Mouse (Mus musculus) limb, embryonic 14.5 days (tissue): ENCODE measurements around the gene Bscl2. TPM values are rescaled to one million over a fixed set of nuclear protein-coding genes. Genes with fewer than 3 reads are reported as not detected.

Experiments used
- ATAC-seq: fragments of 200-750 bp; cut with Nextera tagmentation; 2 replicates; pipeline ENCODE4 v1.8.0; 2017; ENCODE audit warnings: low read depth, moderate number of reproducible peaks, moderate TSS enrichment; ENCODE audit not compliant: low FRiP score
- DNase-seq: peaks from one replicate; pipeline ENCODE4 v3.0.0-alpha.2; 2015; ENCODE audit warnings: low spot score
- H3K27ac ChIP-seq: fragments of 300-500 bp; sonication (generic); replicated peaks from 2 replicates; pipeline ENCODE4 v1.5.1; 2014; ENCODE audit warnings: low read depth, mild to moderate bottlenecking, low read length, moderate library complexity, mixed read lengths
- H3K27me3 ChIP-seq: fragments of 300-500 bp; sonication (generic); 2 replicates; pipeline ENCODE4 v1.6.1; 2014; ENCODE audit warnings: low read length, mixed read lengths; ENCODE audit not compliant: control insufficient read depth, insufficient read depth
- H3K36me3 ChIP-seq: fragments of 300-500 bp; sonication (generic); 2 replicates; pipeline ENCODE4 v1.6.1; 2014; ENCODE audit warnings: mild to moderate bottlenecking, low read length, moderate library complexity, mixed read lengths; ENCODE audit not compliant: control insufficient read depth, insufficient read depth
- H3K4me1 ChIP-seq: fragments of 300-500 bp; sonication (generic); 2 replicates; pipeline ENCODE4 v1.6.1; 2014; ENCODE audit warnings: antibody characterized with exemption, low read length, mixed read lengths; ENCODE audit not compliant: control insufficient read depth, insufficient read depth
- H3K4me2 ChIP-seq: fragments of 300-500 bp; sonication (generic); replicated peaks from 2 replicates; pipeline ENCODE4 v1.6.1; 2014; ENCODE audit warnings: low read depth, mild to moderate bottlenecking, low read length, moderate library complexity; ENCODE audit not compliant: severe bottlenecking
- H3K4me3 ChIP-seq: fragments of 300-500 bp; sonication (generic); replicated peaks from 2 replicates; pipeline ENCODE4 v1.5.1; 2014; ENCODE audit warnings: low read length
- H3K9ac ChIP-seq: fragments of 300-500 bp; sonication (generic); 2 replicates; pipeline ENCODE4 v1.6.1; 2014; ENCODE audit warnings: mild to moderate bottlenecking, low read depth, low read length, moderate library complexity; ENCODE audit not compliant: severe bottlenecking
- H3K9me3 ChIP-seq: fragments of 300-500 bp; sonication (generic); 2 replicates; pipeline ENCODE4 v1.6.1; 2016; ENCODE audit warnings: low read length; ENCODE audit not compliant: control insufficient read depth
- POLR2A ChIP-seq: fragments of 200-500 bp; IDR thresholded peaks from 2 replicates; pipeline ENCODE4 v1.8.0; 2012; ENCODE audit warnings: inconsistent platforms, mild to moderate bottlenecking, moderate library complexity, borderline replicate concordance; ENCODE audit not compliant: insufficient read depth, insufficient read length; ENCODE audit errors: extremely low read depth
- WGBS: fragments of 180-500 bp; shearing (Covaris S2); extraction: QIAGEN DNeasy Blood & Tissue Kit; methylation state at CpG from one replicate; pipeline ENCODE4 v1.1.7; 2014; 5-methylcytosine and 5-hydroxymethylcytosine counted together
- polyA plus RNA-seq, 2 experiments: library from polyadenylated mRNA; depleted of rRNA in 1 of 2; stranded (reverse) in 1 of 2; unstranded in 1 of 2; fragments of >200 nt; fragmentation: Nextera tagmentation in 1 of 2; extraction: Ambion mirVana in 1 of 2; gene quantifications; 2 replicates each; pipeline versions ENCODE4 v1.2.1 to v1.2.3; 2012 to 2014

Gene Bscl2
- polyA plus RNA-seq, 2 experiments: 48.2 to 50.2 TPM

GRCm38 (mm10) chr19:8820424-8820956 is 16.8 kb upstream of the Bscl2 start:
- no peaks in the 10 kb centered on the region for H3K27me3 ChIP-seq
- H3K36me3 ChIP-seq: peaks cover 42% of the 10 kb centered on the region
- peaks cover 38% of the 10 kb centered on the region for H3K4me1 ChIP-seq
- no peak; the same call in 1 of the 2 replicates for ATAC-seq
- H3K4me3 ChIP-seq: peak overlapping the region; percentile 100
- peak overlapping the region; percentile 94 for H3K9ac ChIP-seq
- H3K4me2 ChIP-seq: peak overlapping the region; percentile 87
- under 1% methylated on average over 47 of the region's 48 CpGs for WGBS
- no peaks in the 10 kb centered on the region for H3K9me3 ChIP-seq
- DNase-seq: no peak
- H3K27ac ChIP-seq: peak overlapping the region; percentile 96
- TF ChIP-seq POLR2A: no peak

- no peaks in the 10 kb centered on the region for H3K27me3 ChIP-seq
- DNase-seq (no peak), ATAC-seq (no peak)
- peaks cover 35% of the 10 kb centered on the region for H3K4me1 ChIP-seq
- H3K27ac ChIP-seq: no peak overlapping the region
- H3K4me2 ChIP-seq: peak overlapping the region; percentile 87
- H3K4me3 ChIP-seq: peak overlapping the region; percentile 100
- H3K36me3 ChIP-seq: peaks cover 43% of the 10 kb centered on the region
- peak overlapping the region; percentile 94 for H3K9ac ChIP-seq
- 2% methylated on average over 7 of the region's 7 CpGs for WGBS
- TF ChIP-seq POLR2A: no peak
- no peaks in the 10 kb centered on the region for H3K9me3 ChIP-seq
These were observed 16.1 kb upstream of the Bscl2 start for GRCm38 (mm10) chr19:8821146-8821545.

GRCm38 (mm10) chr19:8822696-8823095 is 14.6 kb upstream of the Bscl2 start:
- H3K27me3 ChIP-seq: no peaks in the 10 kb centered on the region
- peaks cover 50% of the 10 kb centered on the region for H3K36me3 ChIP-seq
- peak overlapping the region; percentile 100; the same call in 1 of the 2 replicates for H3K4me3 ChIP-seq
- 85% methylated on average over 8 of the region's 8 CpGs for WGBS
- H3K4me2 ChIP-seq: peak overlapping the region; percentile 87
- H3K9ac ChIP-seq: 0 out of 2 replicates have a peak overlapping the region, but pooled peaks have one; percentile 94
- no peak for ATAC-seq
- no peak overlapping the region for H3K27ac ChIP-seq
- TF ChIP-seq POLR2A: no peak
- no peak for DNase-seq
- no peaks in the 10 kb centered on the region for H3K9me3 ChIP-seq
- H3K4me1 ChIP-seq: peaks cover 21% of the 10 kb centered on the region

GRCm38 (mm10) chr19:8829660-8830059 is 7.6 kb upstream of the Bscl2 start, which contains the start of gene AC129217.1:
TSS of gene AC129217.1 (plus strand) at chr19:8829773.
- Histone ChIP-seq H3K4me1 (no peaks in the 10 kb centered on the region), H3K4me2 (no peak within 1 kb of the TSS), H3K4me3 (no peak within 1 kb of the TSS), H3K9ac (no peak within 1 kb of the TSS), H3K36me3 (peaks cover 99% of the 10 kb centered on the region), H3K9me3 (no peaks in the 10 kb centered on the region), H3K27ac (no peak within 1 kb of the TSS), H3K27me3 (no peaks in the 10 kb centered on the region)
- DNase-seq (no peak), ATAC-seq (no peak)
- no peak for TF ChIP-seq POLR2A
- 88% methylated on average over 8 of the region's 8 CpGs for WGBS

DNA sequence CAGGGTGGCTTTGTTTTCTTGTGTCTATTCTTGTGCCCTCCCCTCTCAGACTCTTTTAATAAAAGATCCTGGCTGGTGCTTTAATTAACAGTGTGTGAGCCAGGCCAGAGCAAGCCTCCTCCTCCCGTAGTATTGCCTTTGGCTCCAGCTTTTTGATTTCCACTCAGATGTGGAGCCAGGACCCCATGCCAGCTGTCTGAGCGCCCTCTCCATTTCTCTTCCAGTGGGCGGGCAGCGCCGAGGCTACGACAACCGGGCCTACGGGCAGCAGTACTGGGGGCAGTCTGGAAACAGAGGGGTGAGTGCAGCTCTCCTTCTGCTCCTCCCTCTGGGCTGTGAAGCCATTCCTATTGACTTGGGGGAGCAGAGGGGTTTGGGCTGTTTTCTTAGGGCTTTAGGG is 6.6 kb upstream of the Bscl2 start:
- DNase-seq (no peak), ATAC-seq (no peak)
- Histone ChIP-seq H3K27me3 (no peaks in the 10 kb centered on the region), H3K4me3 (no peak overlapping the region), H3K4me2 (no peak overlapping the region), H3K36me3 (peaks cover 100% of the 10 kb centered on the region), H3K9me3 (no peaks in the 10 kb centered on the region), H3K27ac (no peak overlapping the region), H3K4me1 (no peaks in the 10 kb centered on the region), H3K9ac (no peak overlapping the region)
- TF ChIP-seq POLR2A: no peak
- WGBS: 94% methylated on average over 8 of the region's 8 CpGs
